In the genomic region with DNA sequence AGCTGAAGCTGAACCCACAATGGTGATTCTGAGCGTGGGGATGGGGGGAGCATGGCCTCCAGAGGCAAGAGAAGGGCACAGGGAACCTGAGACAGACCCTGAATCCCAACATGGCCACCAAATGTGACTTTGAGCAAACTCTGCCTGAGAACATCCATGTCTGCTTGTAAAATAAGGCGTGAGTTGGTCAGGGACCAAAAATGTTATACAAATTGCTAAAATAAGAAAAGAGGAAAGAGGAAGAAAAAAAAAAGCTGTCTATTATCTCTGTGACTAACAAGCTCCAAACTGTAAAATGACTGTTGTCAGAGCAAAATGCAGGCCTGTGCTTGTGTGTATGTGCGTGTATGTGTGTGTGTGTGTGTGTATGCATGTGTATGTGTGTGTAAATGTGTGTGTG, we compare ENCODE assay signal across 31 mouse cellular contexts.
"Had no signal": no experiment of that assay in that cellular context is flagged by ENCODE, and none has a peak within 500 bp of the region (broad histone marks: within the 10 kb centered on the region; RNA-seq: fewer than 3 reads in every experiment).

No protein-coding gene starts in this region.

- H3K9me3 ChIP-seq: limb, embryonic 12.5 days; limb, embryonic 13.5 days; limb, embryonic 15.5 days; liver, embryonic 12.5 days; liver, embryonic 13.5 days; liver, embryonic 15.5 days; lung, embryonic 15.5 days; midbrain, embryonic 10.5 days; midbrain, embryonic 12.5 days; midbrain, embryonic 13.5 days; neural tube, embryonic 12.5 days; neural tube, embryonic 13.5 days had no signal

- H3K4me3 ChIP-seq: left cerebral cortex, adult 2 months; limb, embryonic 12.5 days; limb, embryonic 13.5 days; limb, embryonic 15.5 days; liver, embryonic 12.5 days; liver, embryonic 13.5 days; liver, embryonic 15.5 days; lung, embryonic 15.5 days; megakaryocyte, embryonic 14.5 days; midbrain, embryonic 10.5 days; midbrain, embryonic 12.5 days; midbrain, embryonic 13.5 days; myocyte; neural tube, embryonic 12.5 days; neural tube, embryonic 13.5 days had no signal

- DNase-seq: left cerebral cortex, postnatal 4 days; liver; liver, embryonic 13.5 days; liver, postnatal 0 days; lung, adult 18-20 months; lung, adult 2 months; lung, embryonic 14.5 days; lung, postnatal 10 days; lung, postnatal 14 days; lung, postnatal 36 days; lung, postnatal 4 days; midbrain, embryonic 14.5 days had no signal

- H3K36me3 ChIP-seq: limb, embryonic 12.5 days; limb, embryonic 13.5 days; limb, embryonic 15.5 days; liver, embryonic 12.5 days; liver, embryonic 13.5 days; liver, embryonic 15.5 days; lung, embryonic 15.5 days; midbrain, embryonic 10.5 days; midbrain, embryonic 12.5 days; midbrain, embryonic 13.5 days; neural tube, embryonic 12.5 days; neural tube, embryonic 13.5 days had no signal

- H3K4me2 ChIP-seq: limb, embryonic 12.5 days; limb, embryonic 13.5 days; limb, embryonic 15.5 days; liver, embryonic 11.5 days; liver, embryonic 12.5 days; liver, embryonic 13.5 days; liver, embryonic 15.5 days; lung, embryonic 14.5 days; lung, embryonic 15.5 days; midbrain, embryonic 12.5 days; midbrain, embryonic 13.5 days; neural tube, embryonic 12.5 days; neural tube, embryonic 13.5 days had no signal

- H3K27me3 ChIP-seq: midbrain, embryonic 13.5 days; neural tube, embryonic 12.5 days had no signal

- ATAC-seq: liver, embryonic 12.5 days; liver, postnatal 0 days; lung, postnatal 0 days; midbrain, embryonic 13.5 days; midbrain, embryonic 16.5 days had no signal

- H3K4me1 ChIP-seq: limb, embryonic 15.5 days; liver, embryonic 12.5 days; liver, embryonic 13.5 days; liver, embryonic 15.5 days; lung, embryonic 15.5 days; megakaryocyte, embryonic 14.5 days; midbrain, embryonic 12.5 days; midbrain, embryonic 13.5 days had no signal

- H3K9ac ChIP-seq: limb, embryonic 12.5 days; limb, embryonic 13.5 days; limb, embryonic 15.5 days; liver, embryonic 12.5 days; liver, embryonic 13.5 days; liver, embryonic 14.5 days; liver, embryonic 15.5 days; liver, postnatal 0 days; lung, embryonic 14.5 days; lung, embryonic 15.5 days; midbrain, embryonic 12.5 days; midbrain, embryonic 13.5 days; neural tube, embryonic 12.5 days; neural tube, embryonic 13.5 days had no signal

- H3K27ac ChIP-seq: left cerebral cortex, adult 2 months; limb, embryonic 12.5 days; limb, embryonic 13.5 days; limb, embryonic 15.5 days; liver, embryonic 12.5 days; liver, embryonic 13.5 days; liver, embryonic 14.5 days; liver, embryonic 15.5 days; lung, embryonic 15.5 days; macrophage; midbrain, embryonic 10.5 days; midbrain, embryonic 12.5 days; midbrain, embryonic 13.5 days; neural tube, embryonic 12.5 days; neural tube, embryonic 13.5 days had no signal
